Mouse (Mus musculus) E14TG2a.4 (cell line): Measurements from ENCODE around the gene Cstf2.

ENCODE experiments used
- H3K27me3 ChIP-seq: 2 replicates; pipeline ENCODE4 v1.6.1; 2014; ENCODE audit warnings: low read length, control low read depth; ENCODE audit not compliant: insufficient read depth
- H3K36me3 ChIP-seq: 2 replicates; pipeline ENCODE4 v1.6.1; 2014; ENCODE audit warnings: low read length, control low read depth; ENCODE audit not compliant: insufficient read depth
- H3K4me1 ChIP-seq: replicated peaks from 2 replicates; pipeline ENCODE4 v1.6.1; 2014; ENCODE audit warnings: low read depth, low read length, control low read depth
- H3K4me3 ChIP-seq: replicated peaks from 2 replicates; pipeline ENCODE4 v1.5.1; 2014; ENCODE audit warnings: mild to moderate bottlenecking, low read length
- H3K9me3 ChIP-seq: 2 replicates; pipeline ENCODE4 v1.6.1; 2014; ENCODE audit warnings: low read length, control low read depth
- CTCF ChIP-seq: conservative IDR thresholded peaks from 2 replicates; pipeline ENCODE4 v1.5.1; 2014; ENCODE audit warnings: low read length
- NANOG ChIP-seq: IDR thresholded peaks from 2 replicates; pipeline ENCODE4 v1.6.1; 2014; ENCODE audit warnings: borderline replicate concordance, low read length, mixed read lengths
- POU5F1 ChIP-seq: IDR thresholded peaks from 2 replicates; pipeline ENCODE4 v1.6.1; 2014; ENCODE audit warnings: low read length, borderline replicate concordance

The Cstf2 gene

DNA sequence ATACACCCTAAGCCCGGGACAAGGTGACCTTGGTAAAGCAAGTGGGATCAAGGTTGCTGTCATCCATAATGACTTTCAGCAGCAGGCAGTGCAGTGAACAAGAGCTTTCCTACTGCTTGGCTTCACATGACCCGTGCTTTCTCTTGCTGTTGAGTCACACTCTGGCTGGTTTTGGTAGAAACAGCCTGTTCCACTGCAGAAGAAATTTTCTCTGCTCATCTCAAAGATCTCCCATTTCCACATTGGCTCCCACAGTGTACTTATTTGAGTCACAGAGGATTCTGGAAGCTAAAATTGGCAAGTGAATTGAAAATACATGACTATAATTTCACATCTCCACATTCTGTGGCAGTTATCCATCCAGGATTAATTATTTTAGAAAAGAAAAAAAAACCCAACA is 43.7 kb downstream of the Cstf2 start:
- TF ChIP-seq NANOG, result no peak
- TF ChIP-seq POU5F1, result no peak
- TF ChIP-seq CTCF, result no peak
- no peaks in the 10 kb centered on the region for H3K4me1 ChIP-seq

DNA sequence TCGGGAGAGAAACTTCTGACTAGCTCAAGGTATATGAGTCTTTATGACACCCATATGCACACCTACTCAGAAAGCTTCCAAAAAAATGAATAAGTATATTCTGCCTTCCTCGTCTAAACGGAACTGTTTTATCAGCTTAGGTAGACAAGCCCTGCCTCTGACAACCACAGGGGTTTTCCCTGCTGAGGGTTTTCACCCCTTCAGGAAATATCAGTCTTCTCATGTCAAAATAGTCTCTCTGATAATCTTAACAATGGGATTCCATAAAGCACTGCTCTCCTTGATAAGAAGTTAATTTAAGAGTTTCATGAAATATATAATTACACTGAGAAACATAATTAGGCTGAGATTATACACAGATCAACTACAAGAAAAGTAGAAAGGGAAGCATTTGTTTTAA is 52.8 kb downstream of the Cstf2 start:
- no peaks in the 10 kb centered on the region for H3K9me3 ChIP-seq
- no peaks in the 10 kb centered on the region for H3K4me1 ChIP-seq
- H3K27me3 ChIP-seq, result no peaks in the 10 kb centered on the region
- no peaks in the 10 kb centered on the region for H3K36me3 ChIP-seq
- H3K4me3 ChIP-seq, result no peak overlapping the region
- TF ChIP-seq POU5F1, result no peak
- TF ChIP-seq CTCF, result no peak
- TF ChIP-seq NANOG, result no peak

More for the DNA sequence above, 43.7 kb downstream of the Cstf2 start:
- H3K9me3 ChIP-seq, result no peaks in the 10 kb centered on the region
- H3K4me3 ChIP-seq, result no peak overlapping the region
- no peaks in the 10 kb centered on the region for H3K36me3 ChIP-seq
- no peaks in the 10 kb centered on the region for H3K27me3 ChIP-seq

DNA sequence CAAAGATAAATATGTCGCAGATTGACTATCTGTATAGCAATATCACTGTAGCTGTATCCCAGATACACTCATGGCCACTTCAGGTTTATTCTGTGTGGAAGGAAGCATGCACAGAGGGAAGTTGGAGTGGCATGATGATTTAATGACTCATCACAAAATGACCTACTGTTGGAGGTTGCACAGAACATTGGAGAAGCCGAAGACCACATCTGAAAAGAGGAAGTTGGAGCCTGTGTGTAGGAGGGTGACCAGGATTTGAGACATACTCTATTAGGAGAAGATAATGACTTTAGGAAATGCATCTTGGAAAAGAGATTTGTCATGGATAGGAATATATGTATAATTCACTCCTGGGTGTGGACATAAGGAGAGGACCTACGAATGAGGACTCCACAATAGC is 57.4 kb downstream of the Cstf2 start:
- H3K4me1 ChIP-seq, result no peaks in the 10 kb centered on the region
- no peaks in the 10 kb centered on the region for H3K36me3 ChIP-seq
- TF ChIP-seq CTCF, result no peak
- TF ChIP-seq NANOG, result no peak
- TF ChIP-seq POU5F1, result no peak
- no peaks in the 10 kb centered on the region for H3K27me3 ChIP-seq
- H3K9me3 ChIP-seq, result no peaks in the 10 kb centered on the region
- no peak overlapping the region for H3K4me3 ChIP-seq

DNA sequence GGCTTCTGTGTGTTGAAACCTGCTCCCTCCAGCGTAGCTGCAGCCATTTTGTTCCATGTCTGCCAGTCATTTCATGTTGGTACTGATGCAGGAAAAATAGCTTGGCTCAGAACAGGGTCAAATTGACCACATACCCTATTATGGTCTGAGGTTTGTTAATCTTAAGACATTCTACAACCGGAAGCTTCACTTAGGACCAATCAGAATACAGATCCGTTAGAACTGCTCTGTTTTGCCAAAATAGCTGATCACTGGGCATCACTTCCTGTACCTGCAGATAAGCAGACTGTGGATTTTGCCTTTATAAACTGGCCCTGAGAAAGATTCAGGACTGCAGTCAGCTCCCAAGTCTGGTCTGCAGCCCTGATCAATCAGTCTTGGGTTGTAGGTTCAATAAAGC is 69.6 kb downstream of the Cstf2 start:
- Histone ChIP-seq H3K36me3 (no peaks in the 10 kb centered on the region), H3K4me3 (no peak overlapping the region), H3K27me3 (no peaks in the 10 kb centered on the region), H3K4me1 (no peaks in the 10 kb centered on the region), H3K9me3 (no peaks in the 10 kb centered on the region)
- TF ChIP-seq POU5F1, result no peak
- no peak for TF ChIP-seq NANOG
- TF ChIP-seq CTCF, result no peak

DNA sequence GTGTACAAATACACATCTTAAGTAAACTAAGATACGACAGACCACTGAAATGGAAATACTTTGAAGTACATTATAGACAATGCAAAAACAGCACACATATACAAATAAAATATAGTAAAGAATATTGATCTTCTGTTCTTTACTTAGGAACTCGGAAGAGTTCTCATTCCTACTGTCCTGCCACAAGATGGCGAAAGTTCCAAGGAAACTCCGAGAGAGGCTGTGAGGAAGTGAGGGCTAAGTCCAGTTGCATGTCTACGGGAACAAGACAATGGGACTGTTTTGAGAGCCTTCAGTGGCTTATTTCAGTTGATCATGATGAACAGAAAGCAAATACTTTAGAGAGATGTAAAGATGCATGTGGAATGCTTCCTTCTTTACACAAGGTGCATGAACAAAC is 73.3 kb downstream of the Cstf2 start:
- Histone ChIP-seq H3K36me3 (no peaks in the 10 kb centered on the region), H3K9me3 (no peaks in the 10 kb centered on the region), H3K4me3 (no peak overlapping the region), H3K4me1 (no peaks in the 10 kb centered on the region), H3K27me3 (no peaks in the 10 kb centered on the region)
- TF ChIP-seq CTCF (no peak), POU5F1 (no peak), NANOG (no peak)

DNA sequence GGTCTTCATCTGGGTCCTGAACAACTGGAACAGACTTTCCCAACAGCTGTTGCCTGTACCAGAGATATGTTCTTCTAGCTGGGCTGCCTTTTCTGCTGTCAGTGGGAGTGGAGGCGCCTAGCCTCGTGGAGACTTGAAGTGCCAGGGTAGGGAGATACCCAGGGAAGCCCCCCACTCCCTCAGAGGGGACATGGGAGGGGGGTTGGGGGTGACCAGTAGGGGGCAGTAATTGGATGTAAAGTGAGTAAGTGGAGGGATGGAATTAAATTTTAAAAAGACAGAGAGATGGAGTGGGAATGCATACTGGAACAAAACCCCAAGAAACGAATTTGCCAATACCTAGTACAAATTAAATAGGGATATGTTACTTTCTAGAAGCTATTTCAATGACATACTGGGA is 74.8 kb downstream of the Cstf2 start:
- Histone ChIP-seq H3K4me1 (no peaks in the 10 kb centered on the region), H3K4me3 (no peak overlapping the region), H3K27me3 (no peaks in the 10 kb centered on the region), H3K9me3 (no peaks in the 10 kb centered on the region), H3K36me3 (no peaks in the 10 kb centered on the region)
- TF ChIP-seq POU5F1 (no peak), CTCF (peak; percentile 31), NANOG (no peak)
